Mouse (Mus musculus) v-Abl transformed pro-B cells (cell line): ENCODE measurements around the gene Gsk3a.
"Not testable (repeated sequence)": the region's sequence is repeated elsewhere in the genome, so short reads cannot be mapped to it uniquely, and the experiment has no call there.

Source experiments
- in situ Hi-C, 2 experiments: fragments of 400-800 bp; cut with MboI; formaldehyde crosslinking; loops; one replicate each; pipeline ENCODE4 v1.15.1; 2025; ENCODE audit not compliant: unreplicated experiment in 2 of 2

Gene Gsk3a

GRCm38 (mm10) chr7:25274571-25274970, 36.9 kb upstream of the Gsk3a start:
- in situ Hi-C loops = loop anchor here (10.0 kb wide), 2 partner anchors 90 to 140 kb away; no protein-coding TSS in a partner anchor

- in situ Hi-C loops = loop anchor here (10.0 kb wide), 2 partner anchors 89 to 139 kb away; no protein-coding TSS in a partner anchor
Measured at GRCm38 (mm10) chr7:25273259-25274241, 35.9 kb upstream of the Gsk3a start.

GRCm38 (mm10) chr7:25272445-25273258, 35.0 kb upstream of the Gsk3a start:
- in situ Hi-C loops = loop anchor here (10.0 kb wide), 2 partner anchors 88 to 138 kb away; no protein-coding TSS in a partner anchor

DNA sequence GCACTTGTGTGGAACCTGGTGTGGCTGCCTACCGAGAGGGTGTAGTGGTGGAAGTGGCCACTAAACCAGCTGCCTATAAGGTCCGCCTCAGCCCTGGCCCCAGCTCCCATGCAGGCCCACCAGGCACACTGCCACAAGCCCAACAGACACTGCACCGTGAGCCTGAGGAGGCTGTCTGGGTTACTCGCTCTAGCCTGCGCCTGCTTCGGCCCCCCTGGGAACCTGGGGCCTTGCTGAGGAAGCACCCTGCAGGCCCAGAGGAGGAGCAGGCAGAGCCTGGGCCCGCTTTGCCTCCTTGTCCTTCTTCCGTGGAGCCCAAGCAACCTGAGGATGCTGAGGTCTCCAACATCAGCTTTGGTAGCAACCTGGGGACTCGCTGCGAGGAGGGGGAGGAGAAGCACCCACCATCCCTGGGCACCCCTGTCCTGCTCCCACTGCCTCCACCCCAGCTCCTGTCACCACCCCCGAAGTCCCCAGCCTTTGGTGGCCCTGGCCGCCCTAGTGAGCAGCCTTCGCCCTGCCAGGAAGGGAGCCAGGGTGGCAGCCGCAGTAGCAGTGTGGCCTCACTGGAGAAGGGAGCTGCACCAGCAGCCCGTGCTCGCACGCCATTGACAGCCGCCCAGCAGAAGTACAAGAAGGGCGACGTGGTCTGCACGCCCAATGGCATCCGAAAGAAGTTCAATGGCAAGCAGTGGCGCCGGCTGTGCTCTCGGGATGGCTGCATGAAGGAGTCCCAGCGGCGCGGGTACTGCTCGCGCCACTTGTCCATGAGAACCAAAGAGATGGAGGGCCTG, 34.2 kb upstream of the Gsk3a start:
- in situ Hi-C loops = loop anchor here (10.0 kb wide), 2 partner anchors 87 to 137 kb away; no protein-coding TSS in a partner anchor

DNA sequence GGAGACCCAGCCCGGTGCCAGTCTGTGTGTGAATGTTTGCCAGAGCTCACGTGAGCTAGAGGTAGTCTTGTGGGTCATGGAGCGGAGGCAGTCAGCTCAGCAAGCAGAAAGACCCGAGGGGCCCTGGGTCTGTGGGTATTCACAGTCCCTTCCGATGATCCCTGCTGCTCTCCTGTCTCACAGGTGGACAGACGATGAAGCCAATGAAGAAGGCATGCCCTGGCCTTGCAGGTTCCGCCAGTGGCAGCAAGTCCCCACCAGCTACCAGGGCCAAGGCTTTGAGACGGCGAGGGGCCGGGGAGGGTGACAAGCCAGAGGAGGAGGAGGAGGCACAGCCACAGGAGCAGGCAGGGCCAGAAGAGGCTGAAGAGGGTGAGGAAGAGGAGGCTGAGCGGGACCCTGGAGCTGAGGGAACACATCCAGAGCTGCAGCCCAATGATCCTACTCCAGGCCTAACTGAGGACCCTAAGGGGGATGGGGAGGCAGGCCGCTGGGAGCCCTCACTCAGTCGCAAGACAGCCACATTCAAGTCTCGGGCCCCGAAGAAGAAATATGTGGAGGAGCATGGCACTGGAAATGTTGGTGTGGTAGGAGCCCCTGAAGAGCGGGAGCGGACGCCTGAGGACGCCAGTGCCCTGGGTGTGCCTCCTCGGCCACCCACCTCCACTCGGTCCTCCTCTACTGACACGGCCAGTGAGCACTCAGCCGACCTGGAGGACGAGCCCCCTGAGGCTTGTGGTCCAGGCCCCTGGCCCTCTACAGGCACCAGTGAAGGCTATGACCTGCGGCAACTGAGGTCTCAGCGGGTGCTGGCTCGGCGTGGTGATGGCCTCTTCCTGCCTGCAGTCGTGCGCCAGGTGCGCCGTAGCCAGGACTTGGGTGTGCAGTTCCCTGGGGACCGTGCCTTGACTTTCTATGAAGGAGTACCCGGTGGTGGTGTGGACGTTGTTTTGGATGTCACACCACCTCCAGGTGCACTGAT, 33.3 kb upstream of the Gsk3a start:
- in situ Hi-C loops = loop anchor here (10.0 kb wide), 2 partner anchors 86 to 136 kb away; no protein-coding TSS in a partner anchor

GRCm38 (mm10) chr7:25269545-25270271, 32.1 kb upstream of the Gsk3a start:
- in situ Hi-C loops = loop anchor here (10.0 kb wide), 2 partner anchors 85 to 135 kb away; no protein-coding TSS in a partner anchor

DNA sequence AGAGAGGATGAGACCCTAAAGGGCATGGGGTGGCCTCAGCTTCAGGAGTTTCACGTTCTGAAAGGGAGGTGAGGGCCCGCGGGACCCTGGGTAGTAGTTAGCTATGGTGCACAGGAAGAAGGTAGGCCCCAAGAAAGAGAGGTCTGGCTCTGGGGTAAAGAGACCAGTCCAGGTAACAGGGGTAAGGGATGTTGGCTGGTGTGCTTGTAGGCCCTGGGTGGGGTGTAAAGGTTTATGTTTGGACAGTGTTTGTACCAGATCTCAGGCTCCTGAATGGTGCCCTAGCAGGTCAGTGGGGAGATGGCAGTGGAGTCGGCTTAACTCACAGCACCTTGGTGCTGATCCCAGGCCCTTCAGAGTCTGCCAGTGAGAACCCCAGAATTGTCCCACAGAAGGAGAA, 31.4 kb upstream of the Gsk3a start:
- in situ Hi-C loops = no loop called here

DNA sequence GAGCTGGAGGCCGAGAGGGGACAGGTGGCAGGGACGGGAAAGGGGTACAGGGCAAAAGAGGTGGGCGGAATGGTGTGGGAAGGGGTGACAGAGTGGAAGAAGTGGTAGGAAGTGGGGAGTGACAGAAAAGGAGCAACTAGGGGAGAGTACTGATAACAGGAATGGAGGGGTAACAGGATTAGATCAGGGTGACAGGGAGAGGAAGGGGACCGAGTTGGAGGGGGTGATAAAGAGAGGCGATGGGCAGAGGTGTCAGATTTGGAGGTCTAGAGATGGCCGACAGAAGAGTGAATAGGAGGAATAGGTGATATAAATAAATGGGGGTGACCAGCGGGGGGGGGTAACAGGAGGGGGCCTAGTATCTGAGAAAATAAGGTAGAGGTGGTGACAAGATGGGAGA, 30.9 kb upstream of the Gsk3a start:
- in situ Hi-C loops = no loop called here

GRCm38 (mm10) chr7:25267751-25268463, 30.3 kb upstream of the Gsk3a start:
- in situ Hi-C loops = no loop called here

DNA sequence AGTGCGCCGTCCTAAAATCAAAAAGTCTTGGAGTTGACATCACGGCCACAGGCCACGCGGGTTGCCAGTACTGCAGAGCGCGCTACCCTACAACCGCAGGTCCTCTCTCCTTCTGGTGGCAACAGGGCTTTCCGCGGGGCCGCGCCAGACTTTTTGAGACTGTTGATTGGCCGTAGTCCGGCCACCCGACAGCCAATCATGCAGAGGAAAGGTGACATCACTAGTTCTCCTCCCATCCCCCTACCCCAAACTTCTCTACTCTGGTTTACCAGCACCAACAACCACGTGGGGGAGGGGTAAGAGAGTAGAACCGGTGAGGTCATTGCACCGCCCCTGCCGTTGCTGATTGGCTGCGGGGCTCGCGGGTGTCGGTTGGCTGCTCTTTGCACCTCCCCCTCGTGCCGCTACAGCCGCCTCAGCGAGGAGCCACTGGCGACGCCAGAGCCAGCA, 29.7 kb upstream of the Gsk3a start, which contains the start of gene Cic:
Gene Cic (plus strand): TSS at position 404 of the 450 bp plus-strand sequence.
- in situ Hi-C loops = no loop called here

GRCm38 (mm10) chr7:25266180-25266962, 28.7 kb upstream of the Gsk3a start:
- in situ Hi-C loops = no loop called here

- in situ Hi-C loops = not testable (repeated sequence)
Measured at GRCm38 (mm10) chr7:25265743-25266142, 28.1 kb upstream of the Gsk3a start.

DNA sequence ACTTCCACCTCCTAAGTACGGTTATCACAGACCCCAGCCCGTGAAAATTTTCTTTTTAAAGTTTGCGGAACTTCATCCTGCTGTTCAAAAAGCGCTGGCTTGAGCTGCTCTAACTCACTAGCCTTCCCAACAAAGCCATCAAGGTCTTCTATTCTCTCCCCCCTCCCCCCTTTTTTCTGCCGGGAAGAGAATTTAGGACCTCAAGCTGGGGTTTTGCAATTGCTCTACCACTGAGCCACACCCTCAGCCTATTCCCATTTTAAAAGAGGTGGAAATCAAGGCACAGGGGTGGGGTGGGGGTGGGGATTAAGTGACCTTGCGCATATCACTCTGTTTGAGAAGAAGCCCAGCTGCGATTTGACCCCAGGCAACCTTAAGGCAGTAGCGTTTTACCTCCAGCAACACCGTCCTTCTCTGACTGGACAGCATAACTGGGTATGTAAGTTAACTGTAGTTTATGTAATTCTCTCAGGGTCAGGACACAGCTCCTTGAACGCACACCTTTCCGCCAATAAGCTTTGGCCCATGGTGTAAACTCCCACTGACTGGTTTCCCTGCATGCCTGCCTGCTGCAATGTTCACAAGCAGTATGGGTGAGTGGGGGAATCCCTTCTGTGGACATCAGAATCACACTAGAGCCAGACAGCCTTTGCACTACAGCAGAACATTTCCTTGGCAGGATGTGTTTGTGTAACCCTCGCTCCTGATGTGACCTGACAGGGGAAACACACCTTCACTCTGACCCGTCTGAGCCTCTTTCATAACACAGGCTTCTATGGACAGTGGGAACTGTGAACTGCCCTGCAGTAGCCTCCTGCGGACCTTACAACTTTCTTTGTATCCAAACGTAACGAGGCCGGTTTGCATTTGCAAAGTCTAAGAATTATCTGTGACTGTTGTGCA, 26.6 kb upstream of the Gsk3a start:
- in situ Hi-C loops = no loop called here

- in situ Hi-C loops = no loop called here
Measured at GRCm38 (mm10) chr7:25261896-25262295, 24.2 kb upstream of the Gsk3a start.

- in situ Hi-C loops = no loop called here
Measured at GRCm38 (mm10) chr7:25251822-25252221, 14.2 kb upstream of the Gsk3a start.
